Mouse (Mus musculus) thymus, adult 2 months (tissue): ENCODE data around the gene Ddx27. TPM values are rescaled to one million over a fixed set of nuclear protein-coding genes. Genes with fewer than 3 reads are reported as not detected.

Experiments used
- DNase-seq: peaks from one replicate; pipeline ENCODE4 v3.0.0; 2021
- H3K27ac ChIP-seq: fragments of 200-500 bp; 2 replicates; pipeline ENCODE4 v1.5.1; 2012; ENCODE audit warnings: low read length, control low read depth; ENCODE audit not compliant: control insufficient read depth, insufficient read depth
- H3K27me3 ChIP-seq: fragments of 200-500 bp; 2 replicates; pipeline ENCODE4 v1.6.1; 2012; ENCODE audit warnings: mild to moderate bottlenecking, low read length, moderate library complexity, mixed read lengths; ENCODE audit not compliant: control insufficient read depth, insufficient read depth
- H3K36me3 ChIP-seq: fragments of 200-500 bp; 2 replicates; pipeline ENCODE4 v1.6.1; 2012; ENCODE audit warnings: mild to moderate bottlenecking, low read length, moderate library complexity; ENCODE audit not compliant: control insufficient read depth, insufficient read depth
- H3K4me1 ChIP-seq: fragments of 200-500 bp; replicated peaks from 2 replicates; pipeline ENCODE4 v1.6.1; 2012; ENCODE audit warnings: low read length; ENCODE audit not compliant: control insufficient read depth, insufficient read depth
- H3K4me3 ChIP-seq: fragments of 200-500 bp; 2 replicates; pipeline ENCODE4 v1.5.1; 2012; ENCODE audit warnings: mild to moderate bottlenecking, low read length, control low read depth, moderate library complexity; ENCODE audit not compliant: control insufficient read depth, insufficient read depth
- CTCF ChIP-seq: fragments of 200-500 bp; IDR thresholded peaks from 2 replicates; pipeline ENCODE4 v1.5.1; 2012; ENCODE audit warnings: mild to moderate bottlenecking, control low read depth, low read length, moderate library complexity, borderline replicate concordance; ENCODE audit not compliant: control insufficient read depth, poor library complexity, insufficient read depth; ENCODE audit errors: extremely low read depth
- POLR2A ChIP-seq: fragments of 200-500 bp; IDR thresholded peaks from 2 replicates; pipeline ENCODE4 v1.6.1; 2012; ENCODE audit warnings: mild to moderate bottlenecking, low read length, control low read depth, moderate library complexity; ENCODE audit not compliant: control insufficient read depth, poor library complexity, insufficient read depth; ENCODE audit errors: extremely low read depth
- WGBS: fragments of 180-500 bp; shearing (Covaris S2); methylation state at CpG from one replicate; pipeline ENCODE4 v1.1.7; 2018; 5-methylcytosine and 5-hydroxymethylcytosine counted together
- polyA plus RNA-seq: library from polyadenylated mRNA; depleted of rRNA; stranded (reverse); fragments of >200 nt; gene quantifications from 2 replicates; pipeline ENCODE4 v1.2.3, GENCODE M21; 2012

Ddx27 gene
- polyA plus RNA-seq, 1 experiment = 46.0 TPM

DNA sequence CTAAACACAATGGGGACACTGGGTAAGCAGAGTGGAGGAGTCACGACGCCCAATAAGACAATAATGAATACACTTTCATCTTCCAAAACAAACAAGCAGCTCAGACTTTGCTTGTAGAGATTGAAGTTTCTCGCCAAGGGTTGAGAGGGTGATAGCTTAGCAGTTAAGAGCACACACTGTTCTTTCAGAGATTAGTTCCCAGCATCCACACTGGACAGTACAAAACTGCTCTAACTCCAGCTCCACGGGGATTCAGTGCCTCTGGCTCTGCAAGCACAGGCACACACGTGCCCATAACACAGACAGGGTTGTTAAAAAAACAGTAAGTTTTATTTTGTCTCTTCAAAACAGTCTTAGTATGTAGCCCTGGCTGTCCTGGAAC, 41.9 kb downstream of the Ddx27 start:
- no peak for DNase-seq
- 92% methylated on average over 5 of the region's 5 CpGs for WGBS
- Histone ChIP-seq H3K27me3 (no peaks in the 10 kb centered on the region), H3K36me3 (peaks cover 34% of the 10 kb centered on the region), H3K4me3 (no peak overlapping the region), H3K4me1 (peaks cover 20% of the 10 kb centered on the region), H3K27ac (no peak overlapping the region)
- TF ChIP-seq POLR2A (no peak), CTCF (no peak)

DNA sequence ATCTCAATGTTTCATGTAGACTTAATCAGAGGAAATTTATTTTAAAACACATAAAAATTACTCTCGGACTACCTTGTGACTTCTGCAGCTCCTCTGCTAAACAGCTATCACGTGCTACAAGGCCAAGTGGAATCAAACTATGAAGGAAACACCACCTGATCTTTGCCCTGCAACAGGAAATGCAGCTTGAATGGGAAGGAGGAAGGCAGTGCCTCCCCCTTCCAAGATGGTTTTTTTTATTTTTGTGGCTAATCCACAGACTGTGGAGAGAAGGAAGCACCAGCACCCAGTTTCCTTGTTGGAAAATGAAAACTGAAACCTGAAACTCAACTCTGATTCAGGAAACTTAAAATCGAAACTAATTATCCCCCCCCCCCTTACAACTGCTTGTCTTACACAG, 43.2 kb downstream of the Ddx27 start:
- Histone ChIP-seq H3K36me3 (peaks cover 31% of the 10 kb centered on the region), H3K27me3 (no peaks in the 10 kb centered on the region), H3K27ac (no peak overlapping the region), H3K4me1 (peaks cover 20% of the 10 kb centered on the region), H3K4me3 (no peak overlapping the region)
- WGBS = 9% methylated on average over 3 of the region's 3 CpGs
- no peak for TF ChIP-seq POLR2A
- no peak for TF ChIP-seq CTCF
- DNase-seq = peak; percentile 19

DNA sequence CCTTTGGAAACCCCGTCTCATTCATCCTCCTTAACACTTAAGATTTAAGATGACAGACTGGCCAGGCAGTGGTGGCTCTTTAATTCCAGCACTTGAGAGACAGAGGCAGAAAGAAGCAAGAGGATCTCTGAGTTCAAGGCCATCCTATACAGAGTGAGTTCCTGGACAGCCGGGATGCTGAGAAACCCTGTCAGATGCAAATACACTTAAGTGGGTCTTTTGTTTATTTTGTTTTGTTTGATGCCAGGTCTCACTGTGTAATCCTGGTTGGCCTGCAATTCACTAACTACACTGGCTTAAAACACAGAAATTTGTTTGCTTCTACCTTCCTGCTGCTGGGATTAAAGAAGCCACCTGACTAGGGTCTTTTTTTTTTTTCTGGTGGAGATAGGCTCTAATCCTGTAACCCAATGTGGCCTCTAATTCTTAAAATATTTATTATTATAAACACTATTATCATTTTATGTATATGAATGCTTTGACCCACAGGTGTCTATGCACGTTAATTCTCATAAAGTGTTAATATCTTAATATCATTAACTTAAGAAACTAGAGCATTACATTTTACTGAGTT, 43.9 kb downstream of the Ddx27 start:
- H3K27ac ChIP-seq = no peak overlapping the region
- WGBS = 89% methylated on average over 3 of the region's 3 CpGs
- no peaks in the 10 kb centered on the region for H3K27me3 ChIP-seq
- no peak overlapping the region for H3K4me3 ChIP-seq
- TF ChIP-seq POLR2A = no peak
- no peak for TF ChIP-seq CTCF
- no peak for DNase-seq
- H3K36me3 ChIP-seq = peaks cover 30% of the 10 kb centered on the region
- H3K4me1 ChIP-seq = peaks cover 22% of the 10 kb centered on the region

DNA sequence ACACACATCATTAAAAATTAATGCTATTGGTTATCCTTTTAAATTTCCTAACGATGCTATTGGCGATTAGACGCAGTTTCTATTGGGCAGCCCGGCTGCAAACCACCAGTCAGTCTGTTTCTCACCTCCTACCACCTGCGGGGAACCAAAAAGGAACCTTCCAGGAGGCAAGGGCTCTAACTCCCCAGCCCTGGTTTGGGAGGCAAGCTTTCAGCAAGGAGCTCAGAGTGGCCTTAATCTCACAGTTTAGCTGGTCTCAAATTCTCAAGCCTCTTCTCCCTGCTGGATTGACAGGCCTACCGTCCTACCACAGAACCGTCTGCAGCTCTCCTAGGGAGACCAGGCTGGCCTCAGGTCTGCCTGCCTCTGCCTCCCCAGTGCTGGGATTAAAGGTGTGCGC, 44.5 kb downstream of the Ddx27 start:
- no peak overlapping the region for H3K27ac ChIP-seq

DNA sequence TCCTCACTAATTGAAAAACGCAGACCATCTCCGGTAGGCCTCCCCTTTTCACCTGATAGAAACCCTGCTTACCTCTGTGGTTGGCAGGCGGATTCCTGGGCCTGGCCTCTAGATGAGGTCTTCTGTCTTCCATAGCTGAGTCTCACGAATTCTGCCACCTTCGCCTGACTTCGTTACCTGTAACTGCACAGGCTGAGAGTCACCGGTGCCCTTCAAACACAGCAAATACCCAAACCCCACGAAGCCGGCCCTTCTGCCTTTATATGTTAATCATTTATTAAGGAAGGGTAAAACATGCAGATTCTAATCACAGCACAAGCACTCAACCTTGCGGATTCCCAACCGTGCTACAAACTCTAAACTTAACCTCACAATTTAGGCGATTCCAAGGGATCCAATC, 45.0 kb downstream of the Ddx27 start:
- H3K4me3 ChIP-seq = no peak overlapping the region
- WGBS = 95% methylated on average over 12 of the region's 12 CpGs
- H3K4me1 ChIP-seq = peaks cover 24% of the 10 kb centered on the region
- no peak for DNase-seq
- no peaks in the 10 kb centered on the region for H3K27me3 ChIP-seq
- TF ChIP-seq CTCF = no peak
- no peak for TF ChIP-seq POLR2A
- H3K27ac ChIP-seq = no peak overlapping the region
- H3K36me3 ChIP-seq = peaks cover 29% of the 10 kb centered on the region

More for the DNA sequence above, 44.5 kb downstream of the Ddx27 start:
- Histone ChIP-seq H3K27me3 (no peaks in the 10 kb centered on the region), H3K4me1 (peaks cover 20% of the 10 kb centered on the region), H3K4me3 (no peak overlapping the region), H3K36me3 (peaks cover 29% of the 10 kb centered on the region)
- WGBS = 91% methylated on average over 8 of the region's 8 CpGs
- DNase-seq = no peak
- TF ChIP-seq CTCF = no peak
- TF ChIP-seq POLR2A = no peak

DNA sequence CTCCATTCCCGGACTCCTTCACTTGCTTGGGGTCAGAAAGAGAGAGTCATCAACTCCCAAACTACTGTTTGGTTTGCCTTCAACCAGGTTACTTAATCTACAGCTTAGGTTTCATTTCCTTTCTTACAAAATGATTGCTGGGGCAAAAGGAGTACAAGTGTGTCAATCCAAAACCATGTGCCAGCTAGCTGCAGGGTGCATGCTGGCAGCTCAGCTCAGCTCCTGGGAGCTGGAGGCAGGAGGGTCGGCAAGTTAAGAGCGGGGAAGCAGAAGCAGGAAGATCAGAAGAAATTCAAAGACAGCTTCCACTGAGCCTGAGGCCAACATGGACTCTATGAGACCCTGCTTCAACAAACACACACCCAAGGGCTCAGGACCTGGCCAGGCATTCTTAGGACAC, 45.4 kb downstream of the Ddx27 start:
- Histone ChIP-seq H3K4me3 (no peak overlapping the region), H3K27ac (no peak overlapping the region), H3K36me3 (peaks cover 29% of the 10 kb centered on the region), H3K27me3 (no peaks in the 10 kb centered on the region), H3K4me1 (peaks cover 25% of the 10 kb centered on the region)
- no peak for TF ChIP-seq CTCF
- TF ChIP-seq POLR2A = no peak
- no peak for DNase-seq
- WGBS = 76% methylated on average over 3 of the region's 3 CpGs

DNA sequence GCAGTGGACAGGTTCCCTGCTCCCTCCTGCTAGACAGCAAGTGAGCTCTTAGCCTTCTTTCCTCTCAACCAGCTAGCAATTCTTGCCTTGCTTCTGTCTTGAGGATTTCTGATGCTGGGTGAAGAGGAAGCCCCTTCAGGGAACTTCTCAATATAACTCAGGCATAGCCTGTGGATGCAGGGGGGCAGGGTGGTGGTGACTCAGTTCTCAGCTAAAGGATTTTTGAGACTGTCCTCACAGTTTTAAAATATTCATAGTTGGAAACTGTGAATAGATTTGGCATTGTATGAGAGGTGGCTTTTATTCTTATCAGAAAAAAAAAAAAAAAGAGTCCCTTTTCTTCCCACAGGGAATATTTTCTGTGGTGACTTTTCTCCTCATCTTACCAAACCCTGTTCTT, 45.8 kb downstream of the Ddx27 start:
- Histone ChIP-seq H3K27me3 (no peaks in the 10 kb centered on the region), H3K4me3 (no peak overlapping the region), H3K27ac (no peak overlapping the region), H3K36me3 (peaks cover 29% of the 10 kb centered on the region), H3K4me1 (peaks cover 25% of the 10 kb centered on the region)
- DNase-seq = no peak
- no peak for TF ChIP-seq POLR2A
- no peak for TF ChIP-seq CTCF
